Mouse (Mus musculus) B cell, adult (primary cell): ENCODE measurements around the gene Ankrd65. TPM values are rescaled to one million over a fixed set of nuclear protein-coding genes. Genes with fewer than 3 reads are reported as not detected.

Experiments
- total RNA-seq: library from RNA; stranded (reverse); gene quantifications from 4 replicates; pipeline ENCODE4 v1.2.4, GENCODE M21; 2023; ENCODE audit not compliant: inconsistent age

Gene Ankrd65
- not detected in 4 replicates for total RNA-seq

GRCm38 (mm10) chr4:155790021-155790489 lies at the start of gene Ankrd65:
Gene Ankrd65, plus strand, starts transcription at chr4:155790439.

GRCm38 (mm10) chr4:155760613-155761355 lies 29.5 kb upstream of the Ankrd65 start, which contains the start of gene Atad3a:
Gene Atad3a, minus strand, starts transcription at chr4:155761093.

GRCm38 (mm10) chr4:155774280-155774754 lies 15.9 kb upstream of the Ankrd65 start, which contains the start of gene Vwa1:
Gene Vwa1, minus strand, starts transcription at chr4:155774698.

GRCm38 (mm10) chr4:155785819-155786218 lies 4.4 kb upstream of the Ankrd65 start, which contains the start of gene Tmem88b:
Gene Tmem88b, minus strand, starts transcription at chr4:155785874.

GRCm38 (mm10) chr4:155802741-155803339 lies 12.6 kb downstream of the Ankrd65 start, which contains the start of gene Mrpl20:
Gene Mrpl20, plus strand, starts transcription at chr4:155802878.

GRCm38 (mm10) chr4:155811929-155812664 lies 21.9 kb downstream of the Ankrd65 start, which contains the start of gene Ccnl2:
Gene Ccnl2, plus strand, starts transcription at chr4:155812489.

GRCm38 (mm10) chr4:155831205-155831766 lies 41.0 kb downstream of the Ankrd65 start, which contains the start of gene Aurkaip1:
Gene Aurkaip1, plus strand, starts transcription at chr4:155831272.

GRCm38 (mm10) chr4:155839483-155839910 lies 49.3 kb downstream of the Ankrd65 start, which contains the start of gene Mxra8:
Gene Mxra8, plus strand, starts transcription at chr4:155839680.

GRCm38 (mm10) chr4:155846871-155847578 lies 56.8 kb downstream of the Ankrd65 start, which contains the start of gene Dvl1:
Gene Dvl1, plus strand, starts transcription at chr4:155847402.

Other genes with a start within 250 kb of the Ankrd65 start
- gene Nadk, start 228.1 kb upstream of the Ankrd65 start, total RNA-seq: 50.7 to 59.1 TPM (median 52.7 TPM) in 4 replicates
- gene Slc35e2, start 189.0 kb upstream of the Ankrd65 start, total RNA-seq: 19.8 to 29.5 TPM (median 26.5 TPM) in 4 replicates
- 139 to 162 TPM (median 154 TPM) in 4 replicates for gene Cdk11b, start 165.6 kb upstream of the Ankrd65 start, total RNA-seq
- not detected in 4 replicates for gene Gm10563, start 145.0 kb upstream of the Ankrd65 start, total RNA-seq
- 0.51 TPM in 1 of 4 replicates, not detected in the others for gene Mmp23, start 137.1 kb upstream of the Ankrd65 start, total RNA-seq
- 37.5 to 43.7 TPM (median 40.3 TPM) in 4 replicates for gene Mib2, start 121.2 kb upstream of the Ankrd65 start, total RNA-seq
- 2.7 to 3.2 TPM (median 2.8 TPM) in 4 replicates for gene Fndc10, start 96.1 kb upstream of the Ankrd65 start, total RNA-seq
- gene Ssu72, start 85.6 kb upstream of the Ankrd65 start, total RNA-seq: 77.2 to 87.4 TPM (median 82.1 TPM) in 4 replicates
- gene Tmem240, start 55.6 kb upstream of the Ankrd65 start, total RNA-seq: 0.32 to 0.60 TPM (median 0.47 TPM) in 4 replicates
- gene Atad3a, start 29.3 kb upstream of the Ankrd65 start, total RNA-seq: 45.0 to 54.2 TPM (median 52.5 TPM) in 4 replicates
- not detected in 4 replicates for gene Vwa1, start 15.7 kb upstream of the Ankrd65 start, total RNA-seq
- gene Tmem88b, start 4.6 kb upstream of the Ankrd65 start, total RNA-seq: not detected in 4 replicates
- 42.4 to 51.3 TPM (median 45.0 TPM) in 4 replicates for gene Mrpl20, start 12.4 kb downstream of the Ankrd65 start, total RNA-seq
- gene Ccnl2, start 22.1 kb downstream of the Ankrd65 start, total RNA-seq: 212 to 234 TPM (median 221 TPM) in 4 replicates
- gene Aurkaip1, start 40.8 kb downstream of the Ankrd65 start, total RNA-seq: 72.7 to 92.7 TPM (median 80.5 TPM) in 4 replicates
- 10.4 to 12.7 TPM (median 11.4 TPM) in 4 replicates for gene Mxra8, start 49.2 kb downstream of the Ankrd65 start, total RNA-seq
- 59.0 to 80.3 TPM (median 71.7 TPM) in 4 replicates for gene Dvl1, start 57.0 kb downstream of the Ankrd65 start, total RNA-seq
- 0.55 to 1.4 TPM (median 1.0 TPM) in 4 replicates for gene Tas1r3, start 72.9 kb downstream of the Ankrd65 start, total RNA-seq
- gene Cptp, start 79.0 kb downstream of the Ankrd65 start, total RNA-seq: 5.7 to 9.4 TPM (median 8.1 TPM) in 4 replicates
- 44.3 to 52.8 TPM (median 52.3 TPM) in 4 replicates for gene Ints11, start 79.1 kb downstream of the Ankrd65 start, total RNA-seq
- gene Pusl1, start 101.3 kb downstream of the Ankrd65 start, total RNA-seq: 21.1 to 25.0 TPM (median 23.6 TPM) in 4 replicates
- 66.3 to 71.7 TPM (median 69.2 TPM) in 4 replicates for gene Acap3, start 101.4 kb downstream of the Ankrd65 start, total RNA-seq
- gene Ube2j2, start 153.4 kb downstream of the Ankrd65 start, total RNA-seq: 98.2 to 110 TPM (median 106 TPM) in 4 replicates
- 1.6 to 3.1 TPM (median 2.1 TPM) in 4 replicates for gene C1qtnf12, start 171.9 kb downstream of the Ankrd65 start, total RNA-seq
- gene B3galt6, start 202.2 kb downstream of the Ankrd65 start, total RNA-seq: 2.3 to 3.4 TPM (median 2.8 TPM) in 4 replicates
- gene Sdf4, start 202.4 kb downstream of the Ankrd65 start, total RNA-seq: 120 to 134 TPM (median 127 TPM) in 4 replicates
- 6.0 to 9.5 TPM (median 7.1 TPM) in 4 replicates for gene Tnfrsf4, start 223.4 kb downstream of the Ankrd65 start, total RNA-seq
- 13.5 to 16.3 TPM (median 14.2 TPM) in 4 replicates for gene Tnfrsf18, start 235.7 kb downstream of the Ankrd65 start, total RNA-seq